Mouse (Mus musculus) forebrain, embryonic 16.5 days (tissue): ENCODE data around the gene Hacd2. TPM values are rescaled to one million over a fixed set of nuclear protein-coding genes. Genes with fewer than 3 reads are reported as not detected.

Source experiments
- polyA plus RNA-seq: library from polyadenylated mRNA; unstranded; fragments of >200 nt; fragmentation: Nextera tagmentation; extraction: Ambion mirVana; gene quantifications from 2 replicates; pipeline ENCODE4 v1.2.1, GENCODE M21; 2015

Hacd2 gene
- polyA plus RNA-seq, 1 experiment from 2014 or later = 39.8 TPM

Other genes starting within 250 kb of the Hacd2 start
- 5.8 and 6.8 TPM in 2 replicates for gene Adcy5, start 132.4 kb downstream of the Hacd2 start, polyA plus RNA-seq